17 mouse cellular contexts compared by ENCODE assay signal in the genomic region with DNA sequence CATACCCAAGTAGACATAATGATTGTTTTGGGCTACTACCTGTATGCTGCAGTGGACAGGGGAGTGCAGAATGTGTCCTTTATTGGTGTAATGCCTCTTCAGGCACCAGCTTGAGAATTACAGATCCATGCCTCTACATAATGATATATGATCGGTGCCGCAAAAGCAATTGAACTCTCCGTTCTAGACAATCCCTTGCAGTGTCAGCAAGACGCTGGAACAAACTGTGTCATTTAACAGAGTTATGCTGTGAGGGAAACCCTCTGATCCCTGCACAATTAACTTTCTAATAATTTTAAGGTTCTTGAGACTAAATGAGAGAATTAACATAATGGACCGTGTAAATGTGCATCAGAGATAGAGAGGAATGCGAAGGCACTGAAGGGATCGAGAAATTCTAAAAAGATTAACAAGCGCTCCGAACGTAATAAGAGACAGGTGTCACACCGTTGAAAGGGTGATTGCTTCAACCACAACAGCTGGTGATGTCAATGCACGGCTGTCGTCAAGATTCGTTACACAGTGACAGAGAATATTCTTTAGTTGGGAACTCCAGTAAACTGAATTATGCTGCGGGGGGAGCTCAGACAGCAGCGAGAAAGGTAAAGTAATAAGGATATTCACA.
DNase-seq lines count a peak whose midpoint lies in the region; ATAC-seq and TF ChIP-seq lines count a peak whose summit lies in the region.
"Had no signal": no experiment of that assay in that cellular context is flagged by ENCODE, and none has a peak within 500 bp of the region (broad histone marks: within the 10 kb centered on the region; RNA-seq: fewer than 3 reads in every experiment).

No protein-coding gene starts in this region.

- H3K36me3 ChIP-seq in hindbrain, embryonic 13.5 days, result no peaks in the 10 kb centered on the region
- H3K36me3 ChIP-seq in hindbrain, embryonic 10.5 days, result no peaks in the 10 kb centered on the region
- H3K36me3 ChIP-seq in forebrain, postnatal 0 days (ENCODE audit: insufficient read depth), result no peaks in the 10 kb centered on the region
- H3K36me3 ChIP-seq in limb, embryonic 11.5 days (ENCODE audit: control insufficient read depth, insufficient read depth, low read length), result no peaks in the 10 kb centered on the region
- H3K36me3 ChIP-seq in midbrain, embryonic 16.5 days (ENCODE audit: control insufficient read depth, insufficient read depth, low read length), result no peaks in the 10 kb centered on the region
- H3K36me3 ChIP-seq: heart, embryonic 13.5 days; liver, embryonic 13.5 days had no signal

- H3K27ac ChIP-seq in hindbrain, embryonic 13.5 days, result no peak overlapping the region
- H3K27ac ChIP-seq in hindbrain, embryonic 10.5 days, result no peak overlapping the region
- H3K27ac ChIP-seq in forebrain, postnatal 0 days (ENCODE audit: low read depth, low read length), result no peak overlapping the region
- H3K27ac ChIP-seq in limb, embryonic 11.5 days (replicated peaks; ENCODE audit: low read depth, low read length), result no peak overlapping the region
- H3K27ac ChIP-seq in midbrain, embryonic 16.5 days (ENCODE audit: low read length), result no peak overlapping the region
- H3K27ac ChIP-seq: heart, embryonic 13.5 days; liver, embryonic 13.5 days; stomach, postnatal 0 days had no signal

- no peak overlapping the region for H3K4me3 ChIP-seq in hindbrain, embryonic 13.5 days
- no peak overlapping the region for H3K4me3 ChIP-seq in hindbrain, embryonic 10.5 days
- H3K4me3 ChIP-seq in forebrain, postnatal 0 days (ENCODE audit: low read depth, low read length), result no peak overlapping the region
- no peak overlapping the region for H3K4me3 ChIP-seq in limb, embryonic 11.5 days (ENCODE audit: low read depth, low read length)
- peak overlapping the region; percentile 21 for H3K4me3 ChIP-seq in midbrain, embryonic 16.5 days (ENCODE audit: low read depth, low read length)
- H3K4me3 ChIP-seq: erythroblast, embryonic 14.5 days; heart, embryonic 13.5 days; liver, embryonic 13.5 days; megakaryocyte, embryonic 14.5 days had no signal

- no peaks in the 10 kb centered on the region for H3K9me3 ChIP-seq in hindbrain, embryonic 13.5 days
- no peaks in the 10 kb centered on the region for H3K9me3 ChIP-seq in hindbrain, embryonic 10.5 days
- H3K9me3 ChIP-seq in forebrain, postnatal 0 days (ENCODE audit: low read length), result no peaks in the 10 kb centered on the region
- no peaks in the 10 kb centered on the region for H3K9me3 ChIP-seq in limb, embryonic 11.5 days (ENCODE audit: control insufficient read depth, low read length)
- no peaks in the 10 kb centered on the region for H3K9me3 ChIP-seq in midbrain, embryonic 16.5 days (replicated peaks; ENCODE audit: control insufficient read depth, low read length, poor library complexity, severe bottlenecking)
- H3K9me3 ChIP-seq: heart, embryonic 13.5 days; liver, embryonic 13.5 days; megakaryocyte, embryonic 14.5 days had no signal

- no peak for TF ChIP-seq CTCF in forebrain, postnatal 0 days (IDR thresholded peaks at IDR 0.05; ENCODE audit: low read depth)

- H3K27me3 ChIP-seq in hindbrain, embryonic 13.5 days, result no peaks in the 10 kb centered on the region
- no peaks in the 10 kb centered on the region for H3K27me3 ChIP-seq in hindbrain, embryonic 10.5 days (ENCODE audit: insufficient read depth, poor library complexity, severe bottlenecking)
- no peaks in the 10 kb centered on the region for H3K27me3 ChIP-seq in forebrain, postnatal 0 days (ENCODE audit: insufficient read depth, low read length)
- no peaks in the 10 kb centered on the region for H3K27me3 ChIP-seq in limb, embryonic 11.5 days (ENCODE audit: control insufficient read depth, insufficient read depth, low read length)
- no peaks in the 10 kb centered on the region for H3K27me3 ChIP-seq in midbrain, embryonic 16.5 days (ENCODE audit: control insufficient read depth, insufficient read depth, low read depth, low read length)
- H3K27me3 ChIP-seq: heart, embryonic 13.5 days; liver, embryonic 13.5 days; megakaryocyte, embryonic 14.5 days had no signal

- peak overlapping the region; percentile 32 for H3K4me2 ChIP-seq in hindbrain, embryonic 13.5 days
- H3K4me2 ChIP-seq in forebrain, postnatal 0 days (ENCODE audit: low read depth), result peak overlapping the region; percentile 14
- peak overlapping the region; percentile 3; the same call in 1 of the 2 replicates for H3K4me2 ChIP-seq in limb, embryonic 11.5 days (ENCODE audit: low read depth, severe bottlenecking)
- H3K4me2 ChIP-seq in midbrain, embryonic 16.5 days (ENCODE audit: low read length), result peak overlapping the region; percentile 51
- H3K4me2 ChIP-seq: heart, embryonic 13.5 days; liver, embryonic 13.5 days had no signal

- 32% methylated on average over 16 of the region's 16 CpGs for WGBS in hindbrain, embryonic 13.5 days
- WGBS in hindbrain, embryonic 10.5 days, result 55% methylated on average over 16 of the region's 16 CpGs
- WGBS in forebrain, postnatal 0 days, result 18% methylated on average over 16 of the region's 16 CpGs
- WGBS in limb, embryonic 11.5 days, result 23% methylated on average over 16 of the region's 16 CpGs
- 21% methylated on average over 16 of the region's 16 CpGs for WGBS in midbrain, embryonic 16.5 days

- peaks cover 6% of the 10 kb centered on the region; the same call in 1 of the 2 replicates for H3K4me1 ChIP-seq in hindbrain, embryonic 13.5 days (replicated peaks)
- H3K4me1 ChIP-seq in hindbrain, embryonic 10.5 days (replicated peaks), result peaks cover 13% of the 10 kb centered on the region
- H3K4me1 ChIP-seq in forebrain, postnatal 0 days (ENCODE audit: insufficient read depth), result no peaks in the 10 kb centered on the region
- H3K4me1 ChIP-seq in limb, embryonic 11.5 days (ENCODE audit: control insufficient read depth, insufficient read depth, low read length), result 0 out of 2 replicates have a peak, but pooled peaks cover 2% of the 10 kb centered on the region
- peaks cover 6% of the 10 kb centered on the region; the same call in 1 of the 2 replicates for H3K4me1 ChIP-seq in midbrain, embryonic 16.5 days (ENCODE audit: control insufficient read depth, insufficient read depth, low read length)
- H3K4me1 ChIP-seq: liver, embryonic 13.5 days had no signal

- H3K9ac ChIP-seq in hindbrain, embryonic 13.5 days, result no peak overlapping the region
- H3K9ac ChIP-seq in forebrain, postnatal 0 days, result no peak overlapping the region; the same call in 1 of the 2 replicates
- H3K9ac ChIP-seq in limb, embryonic 11.5 days (ENCODE audit: low read length), result no peak overlapping the region
- H3K9ac ChIP-seq in midbrain, embryonic 16.5 days (ENCODE audit: low read depth, low read length), result no peak overlapping the region
- H3K9ac ChIP-seq: heart, embryonic 13.5 days; liver, embryonic 13.5 days had no signal

- DNase-seq in hindbrain, embryonic 10.5 days (ENCODE audit: low spot score), result no peak
- DNase-seq in forebrain, postnatal 0 days, result no peak
- DNase-seq in limb, embryonic 11.5 days (ENCODE audit: low spot score), result peak; percentile 33
- no peak for DNase-seq in layer of hippocampus, adult 9-10 months (ENCODE audit: low spot score)
- DNase-seq: adrenal gland, adult 8-10 months; cerebellum, adult 8-10 months; liver, embryonic 13.5 days; thymus, postnatal 36 days had no signal

- ATAC-seq in hindbrain, embryonic 13.5 days (ENCODE audit: low FRiP score), result 0 out of 2 replicates have a peak, but pooled peaks have one; percentile 52
- no peak for ATAC-seq in forebrain, postnatal 0 days
- ATAC-seq in limb, embryonic 11.5 days (ENCODE audit: insufficient number of reproducible peaks, low FRiP score, low TSS enrichment, low read depth), result no peak
- ATAC-seq in midbrain, embryonic 16.5 days, result 0 out of 2 replicates have a peak, but pooled peaks have one; percentile 25
- ATAC-seq in megakaryocyte-erythroid progenitor cell, adult 5-6 weeks (replicated peaks; ENCODE audit: low FRiP score, low TSS enrichment, poor library complexity, severe bottlenecking), result no peak
- no peak for ATAC-seq in activated CD4-positive, CD25-positive, alpha-beta regulatory T cell, adult 4 months
- ATAC-seq: lung, postnatal 0 days had no signal

Comparison
In these comparisons a context has a peak if more than half of its experiments do, and no peak if none do; other contexts are left out.
1. ATAC-seq: peak in hindbrain, embryonic 13.5 days (single experiment) and midbrain, embryonic 16.5 days (single experiment); none in forebrain, postnatal 0 days (single experiment), limb, embryonic 11.5 days (single experiment), megakaryocyte-erythroid progenitor cell, adult 5-6 weeks (single experiment) and activated CD4-positive, CD25-positive, alpha-beta regulatory T cell, adult 4 months (single experiment).
2. Peak in every context shown above with its lines, with median percentiles within 50 percentile points of each other: H3K4me2 ChIP-seq.